Mouse (Mus musculus): Measurements from ENCODE around the gene Cyth1. TPM values are rescaled to one million over a fixed set of nuclear protein-coding genes. Genes with fewer than 3 reads are reported as not detected.

Gene Cyth1
- total RNA-seq, 2 experiments from 2014 or later, result 88.0 to 91.7 TPM

DNA sequence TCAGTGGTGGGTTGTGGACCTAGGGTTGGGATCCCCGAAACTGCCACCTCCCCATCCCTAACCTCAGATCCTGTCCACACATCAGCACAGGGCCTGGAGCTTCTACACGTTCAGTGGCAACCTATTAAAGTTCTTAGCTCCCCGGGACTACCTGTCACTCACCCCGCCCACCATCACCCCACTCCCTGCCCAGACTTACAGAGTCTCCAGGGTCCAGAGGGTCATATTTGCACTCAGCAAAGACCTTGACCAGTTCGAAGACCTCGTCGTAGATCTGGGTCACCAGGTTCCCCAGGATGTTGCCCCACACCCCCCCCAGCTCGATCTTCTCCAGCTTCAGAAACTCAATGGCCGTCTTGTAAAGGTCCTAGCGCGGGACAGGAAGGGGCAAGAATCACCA is 126.8 kb downstream of the Cyth1 start:
- no peak for DNase-seq (ENCODE audit: low spot score in 2 of 2)

- DNase-seq (ENCODE audit: low spot score in 2 of 2), result no peak
These were observed 129.6 kb downstream of the Cyth1 start for GRCm38 (mm10) chr11:118118777-118119176.

GRCm38 (mm10) chr11:118114581-118115110 is 133.7 kb downstream of the Cyth1 start:
- DNase-seq (ENCODE audit: low spot score in 2 of 2), result no peak

- DNase-seq (ENCODE audit: low spot score in 2 of 2), result no peak
These were observed 134.7 kb downstream of the Cyth1 start for GRCm38 (mm10) chr11:118113516-118114205.

DNA sequence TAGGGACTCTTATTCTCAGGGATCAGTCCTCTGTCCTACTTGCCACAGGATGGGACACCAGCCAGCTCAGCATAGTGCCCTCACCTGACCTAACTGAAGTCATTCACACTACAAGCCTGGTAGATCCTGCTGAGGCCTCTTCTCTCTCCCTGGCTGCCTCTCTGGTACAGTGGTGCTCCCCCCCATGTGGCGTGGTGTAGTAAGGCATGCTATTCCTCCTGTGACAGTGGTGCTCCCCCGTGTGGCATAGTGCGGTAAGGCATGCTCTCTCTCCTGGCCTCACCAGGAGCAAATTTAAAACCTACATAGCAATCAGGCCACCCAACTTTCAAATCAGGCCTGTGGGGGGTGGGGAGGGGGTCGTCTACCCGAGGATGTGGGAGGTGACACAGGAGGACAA is 144.4 kb downstream of the Cyth1 start:
- DNase-seq (ENCODE audit: low spot score in 2 of 2), result peak; percentile 65 to 90

DNA sequence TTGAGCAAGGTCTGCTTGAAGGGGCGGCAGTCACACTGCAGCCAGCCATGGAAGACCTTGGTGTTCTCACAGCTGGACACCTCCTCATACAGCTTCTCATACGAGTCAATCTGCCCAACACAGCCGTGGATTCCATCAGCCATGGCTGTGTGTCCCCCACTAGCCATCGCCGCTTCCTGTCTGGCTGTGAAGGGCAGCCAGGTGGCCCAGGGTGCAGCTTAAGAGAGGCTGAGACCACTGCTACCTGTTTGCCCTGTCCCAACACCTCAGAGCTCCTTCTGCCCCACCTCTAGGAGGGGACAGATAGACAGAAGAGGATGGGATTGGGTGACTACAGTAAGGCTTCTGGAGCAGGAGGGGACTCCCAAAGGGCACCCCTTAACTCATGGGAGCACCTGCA is 145.0 kb downstream of the Cyth1 start:
- no peak for DNase-seq (ENCODE audit: low spot score in 2 of 2)

DNA sequence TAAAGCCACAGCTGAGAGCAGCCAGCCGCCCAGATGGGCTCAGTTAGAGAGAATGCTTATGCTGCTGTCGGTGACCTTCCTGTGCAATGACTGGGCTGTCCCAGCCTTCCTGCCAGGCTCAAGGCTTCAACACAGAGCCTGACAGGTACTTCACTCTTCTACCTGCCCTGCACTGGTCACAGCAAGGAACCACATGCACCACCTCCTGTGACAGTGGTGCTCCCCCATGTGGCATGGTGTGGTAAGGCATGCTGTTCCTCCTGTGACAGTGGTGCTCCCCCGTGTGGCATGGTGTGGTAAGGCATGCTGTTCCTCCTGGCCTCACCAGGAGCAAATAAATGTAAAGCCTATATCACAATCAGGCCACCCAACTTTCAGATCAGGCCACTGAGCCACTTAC is 145.6 kb downstream of the Cyth1 start:
- DNase-seq (ENCODE audit: low spot score in 2 of 2), result peak; percentile 77 to 91

DNA sequence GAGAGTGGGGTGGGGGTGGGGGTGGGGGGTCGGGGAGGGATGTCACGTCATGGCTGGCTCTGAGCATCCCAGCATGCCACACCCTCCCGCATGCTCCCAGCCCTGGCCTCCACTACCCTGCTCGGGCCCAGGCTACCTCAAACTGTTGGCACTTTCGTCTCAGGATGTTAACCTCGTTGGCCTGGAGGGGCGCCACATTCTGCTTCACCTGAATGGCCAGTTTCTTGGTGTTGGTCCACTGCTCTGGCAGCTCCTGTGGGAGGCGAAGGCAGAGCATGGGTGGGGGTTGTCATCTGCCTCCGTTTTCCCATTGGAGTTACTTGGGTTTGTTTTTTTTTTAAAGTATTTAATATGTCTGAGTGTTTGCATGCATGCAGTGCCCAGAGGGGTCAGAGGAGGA is 147.3 kb downstream of the Cyth1 start:
- DNase-seq (ENCODE audit: low spot score in 2 of 2), result no peak

- no peak for DNase-seq (ENCODE audit: low spot score in 2 of 2)
These were observed 151.7 kb downstream of the Cyth1 start for GRCm38 (mm10) chr11:118096736-118097135.

GRCm38 (mm10) chr11:118095004-118095403 is 153.4 kb downstream of the Cyth1 start:
- DNase-seq (ENCODE audit: low spot score in 2 of 2), result no peak

DNA sequence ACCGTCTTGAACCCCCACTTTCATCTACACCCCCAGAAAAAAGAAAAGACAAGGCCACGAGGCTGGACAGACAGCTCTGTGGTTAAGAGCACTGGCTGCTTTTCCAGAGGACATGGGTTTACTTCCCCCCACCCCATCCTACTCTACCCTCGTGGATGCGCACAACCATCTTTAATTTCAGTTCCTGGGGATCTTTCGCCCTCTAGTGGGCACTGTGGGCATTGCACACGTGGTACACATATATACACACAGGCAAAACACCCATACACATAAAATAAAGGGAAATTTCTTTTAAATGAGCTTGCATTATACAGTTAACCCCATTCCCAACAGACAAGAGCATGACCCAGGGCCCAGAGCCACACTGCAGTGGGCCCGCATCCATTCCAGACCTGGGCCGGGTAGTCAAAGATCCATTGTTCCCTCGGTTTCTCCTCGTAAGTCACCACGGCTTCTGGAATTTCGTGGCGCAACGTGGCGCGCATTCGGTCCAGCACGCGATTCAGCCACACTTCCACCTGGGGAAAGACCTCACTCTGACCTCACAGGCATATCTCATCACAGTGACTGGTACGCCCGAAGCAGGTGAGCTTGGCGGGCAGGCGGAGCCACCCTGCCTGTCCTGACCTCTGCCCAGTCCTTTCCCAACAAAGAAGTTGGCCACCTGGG is 157.3 kb downstream of the Cyth1 start:
- no peak for DNase-seq (ENCODE audit: low spot score in 2 of 2)

GRCm38 (mm10) chr11:118088896-118089295 is 159.5 kb downstream of the Cyth1 start:
- no peak for DNase-seq (ENCODE audit: low spot score in 2 of 2)

- DNase-seq (ENCODE audit: low spot score in 2 of 2), result no peak
These were observed 162.4 kb downstream of the Cyth1 start for GRCm38 (mm10) chr11:118085961-118086360.

DNA sequence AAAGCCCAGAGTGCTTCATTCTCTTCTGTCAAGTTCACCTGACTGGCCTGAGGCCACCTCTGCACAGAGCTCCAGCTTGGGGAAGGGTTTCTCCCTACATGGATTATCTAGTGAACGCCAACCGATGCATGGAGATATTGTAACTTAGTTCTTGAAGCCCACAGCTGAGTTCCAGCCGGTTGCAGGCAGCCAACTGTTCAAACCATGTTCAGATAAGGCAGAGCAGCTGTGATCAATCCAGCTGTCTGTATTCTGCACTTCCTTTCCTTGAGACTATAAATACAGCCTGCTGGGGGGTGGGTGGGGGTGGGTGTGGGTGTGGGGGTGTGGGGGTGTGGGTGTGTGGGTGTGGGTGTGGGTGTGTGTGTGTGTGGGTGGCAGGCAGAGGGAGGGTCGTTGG is 163.2 kb downstream of the Cyth1 start:
- no peak for DNase-seq (ENCODE audit: low spot score in 2 of 2)

GRCm38 (mm10) chr11:118084266-118084665 is 164.1 kb downstream of the Cyth1 start:
- no peak for DNase-seq (ENCODE audit: low spot score in 2 of 2)

DNA sequence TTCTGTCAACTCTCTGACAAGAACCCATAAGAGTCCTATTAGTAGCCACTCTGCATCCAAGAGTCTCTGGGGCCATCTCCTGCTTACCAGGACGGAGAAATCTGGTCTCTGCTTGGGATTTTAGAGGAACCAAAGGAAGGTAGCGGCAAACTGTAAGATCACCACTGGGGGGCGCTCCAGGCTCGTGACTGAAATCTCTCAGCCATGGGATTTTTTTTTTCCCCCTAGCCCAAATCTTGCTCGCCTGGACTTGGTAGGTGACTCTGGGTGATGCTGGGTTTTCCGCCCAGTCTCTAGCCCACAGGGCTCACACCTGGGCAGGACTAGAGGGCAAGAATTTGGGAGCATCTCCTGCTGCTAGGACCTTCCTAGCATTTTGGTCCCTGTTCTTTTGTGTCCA is 164.6 kb downstream of the Cyth1 start:
- DNase-seq (ENCODE audit: low spot score in 2 of 2), result peak in 1 of 2 experiments; percentile 74

DNA sequence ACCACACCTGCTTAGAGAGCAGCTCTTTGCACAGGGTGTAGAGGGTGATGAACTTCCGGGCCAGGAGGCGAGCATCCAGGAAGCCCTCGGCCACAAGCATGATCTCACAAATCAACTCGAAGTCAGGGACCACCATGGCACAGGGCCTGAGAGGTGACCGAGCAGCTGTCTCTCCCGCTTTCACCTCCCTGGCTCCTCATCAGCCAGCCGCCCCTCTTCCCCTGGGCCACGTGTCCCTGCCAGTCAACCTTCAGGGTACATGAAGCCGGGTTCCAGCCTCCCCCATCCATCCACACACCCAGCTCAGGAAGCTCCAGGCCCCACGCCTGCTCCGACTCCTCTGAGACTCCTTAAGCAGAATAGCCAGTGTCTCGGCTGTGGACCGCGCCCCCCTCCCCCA is 166.1 kb downstream of the Cyth1 start:
- no peak for DNase-seq (ENCODE audit: low spot score in 2 of 2)

Other genes starting within 250 kb of the Cyth1 start
- gene Dnah17, start 118.0 kb downstream of the Cyth1 start, total RNA-seq (2021), result under 1 TPM in 1 of 2 experiments, not detected in 1; 0.02 TPM
- gene Usp36, start 41.7 kb upstream of the Cyth1 start, total RNA-seq (2021), result 10 to 100 TPM; 25.7 to 28.3 TPM
- gene Cep295nl, start 93.9 kb upstream of the Cyth1 start, total RNA-seq (2021), result 1 to 10 TPM in 1 of 2 experiments, under 1 TPM in 1; 0.61 to 1.2 TPM
- 100 to 1,000 TPM; 201 to 256 TPM for gene Timp2, start 107.1 kb upstream of the Cyth1 start, total RNA-seq (2021)
- 10 to 100 TPM; 18.3 to 18.8 TPM for gene Lgals3bp, start 153.5 kb upstream of the Cyth1 start, total RNA-seq (2021)
- gene Cant1, start 170.5 kb upstream of the Cyth1 start, total RNA-seq (2021), result 10 to 100 TPM; 41.4 to 44.8 TPM
- gene C1qtnf1, start 179.6 kb upstream of the Cyth1 start, total RNA-seq (2021), result 1 to 10 TPM; 2.0 to 2.9 TPM
- gene Engase, start 228.2 kb upstream of the Cyth1 start, total RNA-seq (2021), result 10 to 100 TPM; 11.8 to 16.2 TPM

All from layer of hippocampus, adult 18-20 months (tissue).